Mouse (Mus musculus): Measurements from ENCODE around the gene Opcml. TPM values are rescaled to one million over a fixed set of nuclear protein-coding genes. Genes with fewer than 3 reads are reported as not detected.

Gene Opcml
- polyA plus RNA-seq, 1 experiment from 2014 or later = 9.8 TPM

DNA sequence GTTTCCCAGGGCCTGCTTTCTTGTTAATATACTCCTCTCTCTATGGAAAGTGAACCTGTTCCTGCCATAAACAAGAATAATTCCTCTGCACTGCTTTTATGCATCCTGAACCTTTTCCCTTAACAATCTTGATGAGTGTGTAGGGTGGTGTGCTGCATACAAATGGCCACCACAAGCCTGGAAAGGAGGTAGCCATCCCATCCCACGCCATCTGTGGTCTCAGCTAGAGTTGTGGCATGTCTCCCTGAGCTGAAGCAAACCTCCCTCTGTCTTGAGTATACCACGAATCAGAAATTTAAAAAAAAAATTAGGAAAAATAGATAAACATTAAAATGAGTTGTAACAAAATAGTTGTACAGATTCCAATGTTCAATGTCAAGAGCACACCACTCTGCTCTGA lies 432.2 kb downstream of the Opcml start:
- ATAC-seq (ENCODE audit: borderline replicate concordance, extremely low read depth, low FRiP score, low TSS enrichment) = no peak
- WGBS = 58% methylated on average over 2 of the region's 2 CpGs
- Histone ChIP-seq H3K4me3 (no peak overlapping the region), H3K27me3 (no peaks in the 10 kb centered on the region), H3K9me3 (no peaks in the 10 kb centered on the region), H3K4me1 (no peaks in the 10 kb centered on the region), H3K36me3 (no peaks in the 10 kb centered on the region), H3K4me2 (no peak overlapping the region), H3K27ac (no peak overlapping the region), H3K9ac (no peak overlapping the region)

DNA sequence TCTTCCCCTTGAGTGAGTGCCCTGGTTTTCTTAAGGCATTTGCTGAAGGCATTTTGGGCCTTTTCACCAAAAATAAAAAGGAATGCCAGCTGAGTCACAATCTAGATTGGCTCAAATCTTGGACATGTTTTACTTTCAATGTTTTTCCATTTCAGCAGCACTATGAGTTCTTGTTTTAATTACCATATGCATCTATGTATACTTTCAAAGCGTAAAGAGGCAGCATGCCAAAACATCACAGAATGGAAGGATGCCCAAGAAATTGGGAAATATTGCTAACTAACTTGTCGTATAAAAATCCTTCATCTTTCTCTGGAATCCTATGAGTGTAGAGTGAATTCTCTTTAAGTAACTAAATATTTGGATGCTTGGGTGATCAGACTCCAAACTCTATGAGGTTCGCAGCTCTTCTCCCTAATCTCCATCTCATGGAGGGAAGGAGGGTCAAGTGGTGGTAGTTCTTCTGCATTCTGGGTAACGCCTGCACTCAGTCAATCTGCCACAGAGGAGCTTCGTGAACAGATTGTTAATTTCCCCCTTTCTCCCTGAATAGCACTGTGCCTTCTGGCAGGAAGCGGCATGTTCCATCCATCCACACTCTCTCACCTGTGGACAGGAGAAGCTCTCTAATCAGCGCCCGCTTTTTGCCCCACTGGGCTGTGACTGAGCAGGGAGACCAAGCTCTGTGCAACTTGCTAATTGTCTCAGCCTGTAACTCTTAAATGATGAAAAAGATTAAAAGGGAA lies 435.4 kb downstream of the Opcml start:
- ATAC-seq (ENCODE audit: borderline replicate concordance, extremely low read depth, low FRiP score, low TSS enrichment) = no peak
- H3K4me2 ChIP-seq = no peak overlapping the region
- WGBS = 74% methylated on average over 8 of the region's 8 CpGs
- no peaks in the 10 kb centered on the region for H3K36me3 ChIP-seq
- H3K4me1 ChIP-seq = no peaks in the 10 kb centered on the region
- no peak overlapping the region for H3K4me3 ChIP-seq
- no peak overlapping the region for H3K27ac ChIP-seq
- no peak overlapping the region for H3K9ac ChIP-seq
- no peaks in the 10 kb centered on the region for H3K27me3 ChIP-seq
- no peaks in the 10 kb centered on the region for H3K9me3 ChIP-seq

DNA sequence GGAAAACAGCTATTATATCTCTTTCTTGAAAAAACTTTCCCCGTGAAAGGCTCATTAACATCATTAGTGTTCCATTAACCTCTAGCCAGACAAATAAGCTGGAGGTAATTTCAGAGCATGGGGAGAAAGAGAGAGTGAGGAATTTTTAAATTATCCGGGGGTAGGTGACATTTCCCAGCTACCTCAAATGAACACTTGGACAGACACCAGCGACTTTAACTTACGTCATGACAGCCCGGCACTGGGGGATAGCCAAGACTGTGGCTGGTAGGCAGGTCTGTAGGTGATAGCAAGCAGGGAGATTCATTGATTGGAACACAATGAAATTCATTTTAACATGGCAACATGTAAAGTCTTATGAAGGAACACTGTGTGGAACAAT lies 436.0 kb downstream of the Opcml start:
- H3K27ac ChIP-seq = no peak overlapping the region
- H3K27me3 ChIP-seq = no peaks in the 10 kb centered on the region
- WGBS = 69% methylated on average over 5 of the region's 5 CpGs
- no peaks in the 10 kb centered on the region for H3K36me3 ChIP-seq
- H3K9me3 ChIP-seq = no peaks in the 10 kb centered on the region
- ATAC-seq (ENCODE audit: borderline replicate concordance, extremely low read depth, low FRiP score, low TSS enrichment) = no peak
- H3K4me1 ChIP-seq = no peaks in the 10 kb centered on the region
- H3K4me2 ChIP-seq = no peak overlapping the region
- no peak overlapping the region for H3K4me3 ChIP-seq
- H3K9ac ChIP-seq = no peak overlapping the region

DNA sequence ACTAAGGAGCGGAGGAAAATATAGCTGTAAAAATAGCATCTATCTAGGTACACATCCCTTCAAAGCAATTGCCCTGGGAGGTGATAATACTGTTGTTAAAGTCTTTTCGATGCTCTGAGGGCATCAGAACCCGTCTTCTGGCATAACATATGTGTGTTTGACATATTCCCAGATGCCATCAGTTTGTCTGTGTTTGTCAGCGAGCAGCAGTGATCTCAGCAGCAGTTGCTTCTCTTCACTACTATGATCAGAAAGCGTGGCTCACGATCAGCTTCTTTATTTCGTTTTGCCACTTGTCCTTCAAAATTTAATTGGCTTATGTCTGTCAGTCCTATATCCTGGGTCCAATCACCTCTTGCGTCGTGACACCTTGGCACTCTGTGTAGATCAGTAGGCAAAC lies 447.9 kb downstream of the Opcml start:
- Histone ChIP-seq H3K9ac (no peak overlapping the region), H3K36me3 (no peaks in the 10 kb centered on the region), H3K27me3 (no peaks in the 10 kb centered on the region), H3K4me2 (no peak overlapping the region), H3K9me3 (no peaks in the 10 kb centered on the region), H3K4me3 (no peak overlapping the region), H3K27ac (no peak overlapping the region), H3K4me1 (no peaks in the 10 kb centered on the region)
- ATAC-seq (ENCODE audit: borderline replicate concordance, extremely low read depth, low FRiP score, low TSS enrichment) = no peak
- WGBS = 83% methylated on average over 9 of the region's 9 CpGs

DNA sequence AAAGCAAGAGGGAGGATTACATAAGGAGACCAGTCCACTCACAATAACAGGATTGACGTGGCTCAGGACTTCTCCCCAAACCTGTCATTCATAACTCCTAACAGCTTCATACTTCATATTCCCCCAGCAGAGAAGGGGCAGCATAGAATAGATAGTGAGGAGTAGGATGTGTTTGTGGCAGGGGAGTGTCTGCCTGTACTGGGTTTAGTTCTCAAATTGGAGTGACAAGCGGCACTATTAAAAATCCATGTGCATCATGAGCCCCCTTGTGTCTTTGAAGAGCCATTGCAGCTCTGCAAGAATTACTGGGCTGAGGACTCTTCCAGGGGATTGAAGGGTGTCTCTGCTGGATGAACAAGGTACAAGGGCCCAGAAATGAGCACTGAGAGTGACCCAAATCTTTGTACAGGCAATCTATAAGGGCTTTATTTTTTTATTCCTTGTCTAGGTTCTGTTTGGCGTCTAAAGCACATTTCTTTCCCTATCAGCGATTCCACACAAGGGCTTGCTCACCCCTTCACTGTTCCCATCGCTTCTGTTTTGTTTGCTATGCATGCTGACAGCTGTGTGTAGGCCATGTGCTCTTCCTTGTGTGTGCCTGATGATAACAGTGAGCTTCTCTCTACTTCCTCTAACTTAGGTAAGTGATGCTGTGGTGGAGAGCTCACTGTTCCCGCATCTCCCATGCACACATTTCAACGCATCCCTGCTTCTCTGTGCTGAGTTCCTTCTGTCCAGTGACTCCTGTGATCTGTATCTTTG lies 457.3 kb downstream of the Opcml start:
- Histone ChIP-seq H3K27ac (no peak overlapping the region), H3K4me2 (no peak overlapping the region), H3K27me3 (0 out of 2 replicates have a peak, but pooled peaks cover 4% of the 10 kb centered on the region), H3K36me3 (no peaks in the 10 kb centered on the region), H3K4me1 (no peaks in the 10 kb centered on the region), H3K9me3 (no peaks in the 10 kb centered on the region), H3K4me3 (no peak overlapping the region), H3K9ac (no peak overlapping the region)
- 65% methylated on average over 7 of the region's 7 CpGs for WGBS
- no peak for ATAC-seq (ENCODE audit: borderline replicate concordance, extremely low read depth, low FRiP score, low TSS enrichment)

DNA sequence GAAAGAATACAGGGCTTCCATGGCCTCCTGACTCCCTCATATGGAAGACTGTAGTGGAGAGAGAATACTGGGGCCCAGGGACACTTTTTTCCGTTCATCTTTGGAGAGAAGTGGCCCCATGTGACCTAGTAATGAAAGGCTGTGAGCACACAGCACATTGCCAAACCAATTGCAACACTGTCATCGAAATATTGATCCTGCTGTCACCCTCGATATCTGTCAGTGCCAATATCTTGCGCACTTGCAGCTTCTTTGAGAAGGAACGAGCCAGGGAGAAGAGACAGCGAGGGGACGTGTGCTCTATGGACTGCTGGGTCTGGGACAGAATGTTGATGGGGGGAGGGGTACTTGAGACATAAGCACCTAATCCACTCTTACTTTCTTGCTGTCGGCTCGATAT lies 460.8 kb downstream of the Opcml start:
- Histone ChIP-seq H3K27ac (no peak overlapping the region), H3K36me3 (no peaks in the 10 kb centered on the region), H3K9ac (no peak overlapping the region), H3K4me2 (no peak overlapping the region), H3K4me1 (no peaks in the 10 kb centered on the region), H3K4me3 (no peak overlapping the region), H3K9me3 (no peaks in the 10 kb centered on the region), H3K27me3 (0 out of 2 replicates have a peak, but pooled peaks cover 4% of the 10 kb centered on the region)
- ATAC-seq (ENCODE audit: borderline replicate concordance, extremely low read depth, low FRiP score, low TSS enrichment) = no peak
- 76% methylated on average over 9 of the region's 9 CpGs for WGBS

DNA sequence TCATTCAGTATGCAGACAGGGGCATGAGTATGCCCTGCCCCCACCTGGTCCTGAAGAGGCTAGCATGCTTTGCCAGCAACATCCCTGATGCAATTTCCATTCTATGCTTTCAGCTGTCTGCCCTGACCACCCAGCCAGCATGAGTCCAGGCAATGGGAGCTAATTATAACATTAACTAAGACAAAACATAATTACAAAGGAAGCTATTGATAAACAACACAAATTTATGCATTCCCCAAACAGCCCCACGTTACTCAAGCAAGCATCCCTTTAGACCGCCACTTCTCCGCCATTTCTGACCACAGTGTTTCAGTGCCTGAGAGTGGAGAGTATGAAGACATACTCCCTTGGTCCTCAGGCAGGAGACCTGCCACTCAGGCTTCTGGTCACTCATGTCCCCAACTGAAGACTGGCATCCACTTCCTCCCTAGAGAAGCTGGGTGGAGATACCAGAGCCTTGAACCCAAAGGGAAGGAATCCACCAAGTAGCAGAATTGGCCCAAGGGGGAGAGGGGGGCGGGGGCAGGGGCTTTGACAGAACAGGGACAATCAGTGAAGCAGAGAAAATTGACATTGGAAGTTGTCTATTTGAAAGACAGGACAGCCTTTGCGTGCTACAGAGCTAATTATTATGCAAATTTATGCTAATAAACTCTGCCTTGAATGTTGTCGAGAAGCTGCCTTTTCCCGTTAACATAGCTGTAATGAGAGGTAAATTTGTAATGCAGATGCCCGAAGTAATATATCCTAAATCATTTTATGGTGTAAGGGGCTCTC lies 464.7 kb downstream of the Opcml start:
- no peaks in the 10 kb centered on the region for H3K9me3 ChIP-seq
- H3K27me3 ChIP-seq = no peaks in the 10 kb centered on the region
- H3K27ac ChIP-seq = no peak overlapping the region
- H3K4me1 ChIP-seq = no peaks in the 10 kb centered on the region
- H3K4me3 ChIP-seq = no peak overlapping the region
- no peak for ATAC-seq (ENCODE audit: borderline replicate concordance, extremely low read depth, low FRiP score, low TSS enrichment)
- no peak overlapping the region for H3K9ac ChIP-seq
- no peaks in the 10 kb centered on the region for H3K36me3 ChIP-seq
- WGBS = 85% methylated on average over 8 of the region's 8 CpGs
- no peak overlapping the region for H3K4me2 ChIP-seq

DNA sequence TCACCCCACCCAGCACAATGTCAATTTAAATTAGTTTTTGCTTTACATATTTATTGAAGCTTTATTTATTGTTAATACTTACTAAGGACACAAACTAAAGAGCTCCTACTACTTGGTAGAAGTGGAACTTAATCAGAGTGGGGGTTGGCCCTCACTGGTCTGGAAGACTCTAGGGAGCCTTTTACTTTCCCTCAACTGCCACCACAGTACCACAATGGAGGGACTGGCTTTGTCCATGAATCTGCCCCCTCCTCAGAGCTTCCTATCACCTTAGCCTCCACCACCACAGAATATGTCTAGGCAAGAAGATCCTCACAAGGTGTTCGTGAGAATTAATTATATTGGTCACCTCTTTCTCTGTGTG lies 465.3 kb downstream of the Opcml start:
- Histone ChIP-seq H3K27me3 (no peaks in the 10 kb centered on the region), H3K9ac (no peak overlapping the region), H3K4me2 (no peak overlapping the region), H3K36me3 (no peaks in the 10 kb centered on the region), H3K9me3 (no peaks in the 10 kb centered on the region), H3K4me3 (no peak overlapping the region), H3K27ac (no peak overlapping the region), H3K4me1 (no peaks in the 10 kb centered on the region)
- 85% methylated on average over 1 of the region's 1 CpGs for WGBS
- no peak for ATAC-seq (ENCODE audit: borderline replicate concordance, extremely low read depth, low FRiP score, low TSS enrichment)

DNA sequence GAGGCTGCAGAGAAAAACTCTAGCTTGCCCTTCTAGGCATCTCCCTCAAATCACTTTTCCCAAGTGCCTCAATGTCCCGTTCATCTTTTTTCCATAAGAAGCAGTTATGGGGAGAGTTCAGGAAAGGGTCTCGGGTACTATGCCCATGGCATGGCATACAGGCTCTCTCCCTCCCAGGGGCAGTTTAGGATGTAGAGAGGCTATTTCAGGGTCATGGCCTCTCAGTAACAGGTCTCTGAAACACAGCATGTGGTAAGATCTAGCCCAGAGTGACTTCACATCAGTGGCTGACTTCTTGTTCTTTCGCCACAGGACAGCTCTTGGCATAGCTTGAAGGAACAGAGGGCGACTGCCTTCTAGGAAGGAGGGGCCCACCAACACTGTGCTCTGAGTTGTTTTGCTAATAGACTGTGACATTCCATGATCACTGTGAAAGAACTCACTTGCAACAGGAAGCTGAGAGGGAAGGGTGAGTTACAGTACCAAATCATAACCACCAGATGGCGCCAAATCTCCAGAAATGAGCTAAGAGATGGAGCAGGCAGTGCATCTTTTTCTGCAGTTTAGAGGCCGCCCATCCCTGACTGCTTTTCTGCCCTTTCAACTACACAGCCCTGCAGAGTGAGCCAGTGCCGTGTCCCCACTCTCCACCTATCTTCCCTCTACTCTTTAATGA lies 470.6 kb downstream of the Opcml start:
- Histone ChIP-seq H3K9me3 (no peaks in the 10 kb centered on the region), H3K4me2 (no peak overlapping the region), H3K9ac (no peak overlapping the region), H3K4me1 (no peaks in the 10 kb centered on the region), H3K27ac (no peak overlapping the region), H3K27me3 (no peaks in the 10 kb centered on the region), H3K4me3 (no peak overlapping the region), H3K36me3 (no peaks in the 10 kb centered on the region)
- 20% methylated on average over 7 of the region's 7 CpGs for WGBS
- peak; percentile 78; the same call in 1 of the 2 replicates for ATAC-seq (ENCODE audit: borderline replicate concordance, extremely low read depth, low FRiP score, low TSS enrichment)

DNA sequence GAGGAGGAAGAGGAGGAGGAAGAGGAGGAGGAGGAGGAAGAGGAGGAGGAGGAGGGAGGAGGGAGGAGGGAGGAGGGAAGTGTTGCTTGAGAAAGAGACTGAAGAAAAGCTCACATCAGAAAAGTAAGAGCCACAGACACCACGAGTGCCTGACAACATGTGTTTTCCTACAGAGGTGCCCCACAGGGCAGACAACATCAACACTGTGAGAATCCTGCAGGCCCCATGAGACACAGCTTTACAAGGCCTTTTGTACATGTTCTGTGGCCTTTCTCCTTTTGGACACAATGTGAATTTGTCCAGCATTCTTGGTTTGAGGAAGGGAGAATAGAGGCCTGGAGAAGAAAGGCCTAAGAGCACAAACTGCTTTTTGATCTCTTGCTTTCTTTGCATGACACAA lies 471.4 kb downstream of the Opcml start:
- Histone ChIP-seq H3K9me3 (no peaks in the 10 kb centered on the region), H3K27me3 (no peaks in the 10 kb centered on the region), H3K9ac (no peak overlapping the region), H3K36me3 (no peaks in the 10 kb centered on the region), H3K4me3 (no peak overlapping the region), H3K27ac (no peak overlapping the region), H3K4me2 (no peak overlapping the region), H3K4me1 (no peaks in the 10 kb centered on the region)
- WGBS = 74% methylated on average over 1 of the region's 1 CpGs
- ATAC-seq (ENCODE audit: borderline replicate concordance, extremely low read depth, low FRiP score, low TSS enrichment) = no peak

DNA sequence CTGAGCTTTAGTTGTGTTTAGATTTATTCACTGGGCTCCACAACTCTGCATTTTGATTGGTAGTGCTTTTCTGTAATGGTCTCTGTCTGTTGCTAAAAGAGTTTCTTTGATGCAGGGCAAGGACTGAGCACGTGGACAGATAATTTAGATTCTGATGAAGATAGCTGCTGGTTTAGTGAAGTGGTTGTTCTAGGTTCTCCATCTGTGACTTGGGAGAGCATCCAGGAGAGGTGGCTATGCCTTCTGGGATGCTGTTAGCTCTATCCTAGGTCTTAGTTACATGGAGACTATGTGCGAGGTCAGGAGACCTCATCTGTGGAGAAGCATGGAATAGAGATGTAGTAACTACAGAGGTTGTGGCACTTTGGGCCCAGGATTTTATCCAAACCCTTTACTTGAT lies 472.3 kb downstream of the Opcml start:
- ATAC-seq (ENCODE audit: borderline replicate concordance, extremely low read depth, low FRiP score, low TSS enrichment) = no peak
- no peaks in the 10 kb centered on the region for H3K9me3 ChIP-seq
- no peaks in the 10 kb centered on the region for H3K4me1 ChIP-seq
- H3K4me2 ChIP-seq = no peak overlapping the region
- no peak overlapping the region for H3K9ac ChIP-seq
- no peak overlapping the region for H3K4me3 ChIP-seq
- H3K36me3 ChIP-seq = no peaks in the 10 kb centered on the region
- 68% methylated on average over 2 of the region's 2 CpGs for WGBS
- no peak overlapping the region for H3K27ac ChIP-seq
- H3K27me3 ChIP-seq = no peaks in the 10 kb centered on the region

Measured in lung, embryonic 15.5 days (tissue).